Mouse (Mus musculus): ENCODE measurements around the gene Prep. TPM values are rescaled to one million over a fixed set of nuclear protein-coding genes. Genes with fewer than 3 reads are reported as not detected.

The Prep gene
- polyA plus RNA-seq, 1 experiment from 2014 or later, result 18.3 TPM

GRCm38 (mm10) chr10:45118389-45118788 lies 51.4 kb downstream of the Prep start:
- no peak overlapping the region for H3K4me3 ChIP-seq (ENCODE audit: low read depth, low read length)
- peaks cover 28% of the 10 kb centered on the region for H3K36me3 ChIP-seq (ENCODE audit: control insufficient read depth, insufficient read depth, low read length)
- 96% methylated on average over 8 of the region's 8 CpGs for WGBS
- no peaks in the 10 kb centered on the region for H3K4me1 ChIP-seq (ENCODE audit: control insufficient read depth, insufficient read depth, low read length)
- no peaks in the 10 kb centered on the region for H3K9me3 ChIP-seq (ENCODE audit: control insufficient read depth, low read length)
- no peak overlapping the region for H3K9ac ChIP-seq (replicated peaks; ENCODE audit: low read depth, low read length)
- no peaks in the 10 kb centered on the region for H3K27me3 ChIP-seq (ENCODE audit: control insufficient read depth, insufficient read depth, low read length)
- no peak for ATAC-seq (ENCODE audit: low read depth)
- H3K4me2 ChIP-seq (ENCODE audit: low read depth, low read length), result no peak overlapping the region
- H3K27ac ChIP-seq (ENCODE audit: low read depth, low read length), result no peak overlapping the region

GRCm38 (mm10) chr10:45121637-45122036 lies 54.6 kb downstream of the Prep start:
- Histone ChIP-seq H3K9ac (replicated peaks; ENCODE audit: low read depth, low read length) (no peak overlapping the region), H3K36me3 (ENCODE audit: control insufficient read depth, insufficient read depth, low read length) (peaks cover 18% of the 10 kb centered on the region)
- 94% methylated on average over 3 of the region's 3 CpGs for WGBS

DNA sequence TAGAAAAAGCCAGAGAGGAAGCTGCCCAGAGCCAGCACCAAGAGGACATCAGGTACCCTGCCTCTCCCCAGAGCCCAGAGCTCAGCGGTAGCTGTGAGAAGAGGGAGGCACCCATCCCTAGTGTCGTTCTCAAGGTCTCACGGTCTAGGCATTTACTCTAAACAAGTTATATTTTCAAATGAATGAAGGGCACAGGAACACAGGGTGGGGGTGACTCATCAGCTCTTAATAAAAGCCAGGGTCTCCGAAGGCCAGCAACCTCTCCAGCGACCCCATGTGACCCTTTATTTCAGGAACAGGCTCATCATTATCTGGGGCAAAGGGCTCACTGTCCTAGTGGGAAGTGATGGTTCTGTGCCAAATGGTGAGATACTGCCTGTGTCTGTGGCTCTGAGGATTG lies 55.5 kb downstream of the Prep start:
- Histone ChIP-seq H3K27me3 (ENCODE audit: control insufficient read depth, insufficient read depth, low read length) (no peaks in the 10 kb centered on the region), H3K4me3 (ENCODE audit: low read depth, low read length) (no peak overlapping the region), H3K27ac (ENCODE audit: low read depth, low read length) (no peak overlapping the region), H3K36me3 (ENCODE audit: control insufficient read depth, insufficient read depth, low read length) (peaks cover 16% of the 10 kb centered on the region), H3K4me1 (ENCODE audit: control insufficient read depth, insufficient read depth, low read length) (no peaks in the 10 kb centered on the region), H3K4me2 (ENCODE audit: low read depth, low read length) (no peak overlapping the region), H3K9me3 (ENCODE audit: control insufficient read depth, low read length) (no peaks in the 10 kb centered on the region), H3K9ac (replicated peaks; ENCODE audit: low read depth, low read length) (no peak overlapping the region)
- ATAC-seq (ENCODE audit: low read depth), result no peak; the same call in 1 of the 2 replicates
- 61% methylated on average over 5 of the region's 5 CpGs for WGBS

More at GRCm38 (mm10) chr10:45121637-45122036, 54.6 kb downstream of the Prep start:
- Histone ChIP-seq H3K4me1 (ENCODE audit: control insufficient read depth, insufficient read depth, low read length) (no peaks in the 10 kb centered on the region), H3K27me3 (ENCODE audit: control insufficient read depth, insufficient read depth, low read length) (no peaks in the 10 kb centered on the region), H3K27ac (ENCODE audit: low read depth, low read length) (no peak overlapping the region), H3K4me3 (ENCODE audit: low read depth, low read length) (no peak overlapping the region), H3K9me3 (ENCODE audit: control insufficient read depth, low read length) (no peaks in the 10 kb centered on the region), H3K4me2 (ENCODE audit: low read depth, low read length) (no peak overlapping the region)
- no peak for ATAC-seq (ENCODE audit: low read depth)

GRCm38 (mm10) chr10:45123011-45123410 lies 56.0 kb downstream of the Prep start:
- no peak overlapping the region for H3K27ac ChIP-seq (ENCODE audit: low read depth, low read length)
- H3K36me3 ChIP-seq (ENCODE audit: control insufficient read depth, insufficient read depth, low read length), result peaks cover 16% of the 10 kb centered on the region
- 84% methylated on average over 6 of the region's 6 CpGs for WGBS
- no peak overlapping the region for H3K4me2 ChIP-seq (ENCODE audit: low read depth, low read length)
- no peak overlapping the region for H3K9ac ChIP-seq (replicated peaks; ENCODE audit: low read depth, low read length)
- no peak overlapping the region for H3K4me3 ChIP-seq (ENCODE audit: low read depth, low read length)
- no peak for ATAC-seq (ENCODE audit: low read depth)
- H3K27me3 ChIP-seq (ENCODE audit: control insufficient read depth, insufficient read depth, low read length), result no peaks in the 10 kb centered on the region
- H3K9me3 ChIP-seq (ENCODE audit: control insufficient read depth, low read length), result no peaks in the 10 kb centered on the region
- H3K4me1 ChIP-seq (ENCODE audit: control insufficient read depth, insufficient read depth, low read length), result no peaks in the 10 kb centered on the region

DNA sequence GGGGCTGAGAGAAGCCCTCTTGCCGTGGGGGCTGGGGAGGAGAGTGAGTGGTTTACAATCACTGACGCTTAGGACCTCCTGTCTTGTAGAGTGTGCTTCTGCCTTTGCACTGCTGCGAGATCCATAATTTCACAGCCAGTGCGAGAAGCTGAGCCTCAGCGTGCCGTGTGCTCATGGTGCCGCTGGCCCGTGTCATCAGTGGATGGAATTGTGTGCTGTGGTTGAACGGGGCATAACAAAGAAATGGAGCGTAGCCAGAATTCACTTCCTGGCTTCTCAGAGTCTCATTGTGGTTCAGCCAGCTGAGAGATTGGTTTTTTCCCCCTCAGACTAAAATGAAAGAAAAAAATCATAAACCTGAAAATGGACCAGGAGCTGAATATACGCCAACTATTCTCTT lies 62.1 kb downstream of the Prep start:
- H3K9me3 ChIP-seq (ENCODE audit: control insufficient read depth, low read length), result no peaks in the 10 kb centered on the region
- H3K4me2 ChIP-seq (ENCODE audit: low read depth, low read length), result no peak overlapping the region
- peak; percentile 82; the same call in 1 of the 2 replicates for ATAC-seq (ENCODE audit: low read depth)
- H3K4me1 ChIP-seq (ENCODE audit: control insufficient read depth, insufficient read depth, low read length), result peaks cover 7% of the 10 kb centered on the region; the same call in 1 of the 2 replicates
- no peak overlapping the region for H3K4me3 ChIP-seq (ENCODE audit: low read depth, low read length)
- 47% methylated on average over 11 of the region's 11 CpGs for WGBS
- H3K9ac ChIP-seq (replicated peaks; ENCODE audit: low read depth, low read length), result no peak overlapping the region
- H3K27ac ChIP-seq (ENCODE audit: low read depth, low read length), result peak overlapping the region; percentile 64; the same call in 1 of the 2 replicates
- H3K36me3 ChIP-seq (ENCODE audit: control insufficient read depth, insufficient read depth, low read length), result peaks cover 7% of the 10 kb centered on the region; the same call in 1 of the 2 replicates
- no peaks in the 10 kb centered on the region for H3K27me3 ChIP-seq (ENCODE audit: control insufficient read depth, insufficient read depth, low read length)

DNA sequence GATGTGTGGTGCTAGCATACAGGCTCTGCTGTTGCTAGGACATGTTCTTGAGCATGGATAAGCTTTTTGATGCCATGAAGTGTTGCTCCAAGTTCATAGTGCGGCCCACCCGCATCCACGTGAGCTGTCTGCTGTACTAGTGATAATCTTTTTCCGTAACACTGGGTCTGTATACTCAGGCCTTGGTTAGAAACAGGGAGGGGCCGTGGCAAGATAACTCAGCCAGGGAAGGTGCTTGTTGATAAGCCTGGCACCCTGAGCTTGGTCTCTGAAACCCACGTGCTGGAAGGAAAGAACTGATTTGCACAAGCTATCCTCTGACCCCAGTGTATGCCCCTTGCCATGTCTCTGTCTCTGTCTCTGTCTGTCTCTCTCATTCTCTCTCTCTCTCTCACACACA lies 63.0 kb downstream of the Prep start:
- no peak overlapping the region for H3K4me2 ChIP-seq (ENCODE audit: low read depth, low read length)
- H3K36me3 ChIP-seq (ENCODE audit: control insufficient read depth, insufficient read depth, low read length), result peaks cover 7% of the 10 kb centered on the region; the same call in 1 of the 2 replicates
- no peak for ATAC-seq (ENCODE audit: low read depth)
- H3K27me3 ChIP-seq (ENCODE audit: control insufficient read depth, insufficient read depth, low read length), result no peaks in the 10 kb centered on the region
- H3K4me3 ChIP-seq (ENCODE audit: low read depth, low read length), result no peak overlapping the region
- no peak overlapping the region for H3K9ac ChIP-seq (replicated peaks; ENCODE audit: low read depth, low read length)
- H3K9me3 ChIP-seq (ENCODE audit: control insufficient read depth, low read length), result no peaks in the 10 kb centered on the region
- WGBS, result 96% methylated on average over 6 of the region's 6 CpGs
- peaks cover 7% of the 10 kb centered on the region; the same call in 1 of the 2 replicates for H3K4me1 ChIP-seq (ENCODE audit: control insufficient read depth, insufficient read depth, low read length)
- no peak overlapping the region for H3K27ac ChIP-seq (ENCODE audit: low read depth, low read length)

- WGBS, result 84% methylated on average over 4 of the region's 4 CpGs
- H3K36me3 ChIP-seq (ENCODE audit: control insufficient read depth, insufficient read depth, low read length), result 0 out of 2 replicates have a peak, but pooled peaks cover 3% of the 10 kb centered on the region
- H3K4me1 ChIP-seq (ENCODE audit: control insufficient read depth, insufficient read depth, low read length), result peaks cover 7% of the 10 kb centered on the region; the same call in 1 of the 2 replicates
- H3K9ac ChIP-seq (replicated peaks; ENCODE audit: low read depth, low read length), result no peak overlapping the region
- no peaks in the 10 kb centered on the region for H3K9me3 ChIP-seq (ENCODE audit: control insufficient read depth, low read length)
- no peak overlapping the region for H3K4me2 ChIP-seq (ENCODE audit: low read depth, low read length)
- H3K4me3 ChIP-seq (ENCODE audit: low read depth, low read length), result no peak overlapping the region
- H3K27ac ChIP-seq (ENCODE audit: low read depth, low read length), result no peak overlapping the region
- no peak for ATAC-seq (ENCODE audit: low read depth)
- H3K27me3 ChIP-seq (ENCODE audit: control insufficient read depth, insufficient read depth, low read length), result no peaks in the 10 kb centered on the region
Measured at GRCm38 (mm10) chr10:45132371-45132770, 65.4 kb downstream of the Prep start.

- H3K36me3 ChIP-seq (ENCODE audit: control insufficient read depth, insufficient read depth, low read length), result no peaks in the 10 kb centered on the region
- no peak overlapping the region for H3K9ac ChIP-seq (replicated peaks; ENCODE audit: low read depth, low read length)
- no peaks in the 10 kb centered on the region for H3K27me3 ChIP-seq (ENCODE audit: control insufficient read depth, insufficient read depth, low read length)
- WGBS, result 88% methylated on average over 7 of the region's 7 CpGs
- H3K9me3 ChIP-seq (ENCODE audit: control insufficient read depth, low read length), result no peaks in the 10 kb centered on the region
- no peak overlapping the region for H3K4me2 ChIP-seq (ENCODE audit: low read depth, low read length)
- H3K27ac ChIP-seq (ENCODE audit: low read depth, low read length), result no peak overlapping the region
- H3K4me1 ChIP-seq (ENCODE audit: control insufficient read depth, insufficient read depth, low read length), result peaks cover 17% of the 10 kb centered on the region
- ATAC-seq (ENCODE audit: low read depth), result no peak
- no peak overlapping the region for H3K4me3 ChIP-seq (ENCODE audit: low read depth, low read length)
Measured at GRCm38 (mm10) chr10:45136806-45137205, 69.8 kb downstream of the Prep start.

DNA sequence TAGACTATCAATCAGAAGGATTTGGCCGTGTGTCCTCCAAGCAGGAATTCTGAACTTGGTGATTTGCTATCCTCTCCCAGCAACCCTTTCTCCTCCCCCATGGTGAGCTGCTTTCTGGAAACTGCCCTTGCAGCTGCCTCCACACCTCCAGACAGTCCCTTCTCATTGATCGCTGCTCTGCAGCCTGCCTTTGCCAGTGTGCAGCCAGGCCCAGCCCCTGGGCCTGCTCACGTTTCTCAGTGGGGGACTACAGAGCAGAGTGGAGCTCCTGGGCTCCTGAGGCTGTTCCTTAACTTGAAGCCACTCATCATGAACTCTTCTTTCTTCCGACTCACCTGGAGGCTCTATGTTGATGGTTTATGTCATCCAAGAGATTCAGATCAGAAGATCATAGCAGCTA lies 72.9 kb downstream of the Prep start:
- Histone ChIP-seq H3K9ac (replicated peaks; ENCODE audit: low read depth, low read length) (no peak overlapping the region), H3K4me2 (ENCODE audit: low read depth, low read length) (no peak overlapping the region), H3K4me1 (ENCODE audit: control insufficient read depth, insufficient read depth, low read length) (peaks cover 17% of the 10 kb centered on the region), H3K27ac (ENCODE audit: low read depth, low read length) (peak overlapping the region; percentile 62), H3K4me3 (ENCODE audit: low read depth, low read length) (no peak overlapping the region), H3K27me3 (ENCODE audit: control insufficient read depth, insufficient read depth, low read length) (no peaks in the 10 kb centered on the region), H3K36me3 (ENCODE audit: control insufficient read depth, insufficient read depth, low read length) (no peaks in the 10 kb centered on the region), H3K9me3 (ENCODE audit: control insufficient read depth, low read length) (no peaks in the 10 kb centered on the region)
- peak; percentile 53 for ATAC-seq (ENCODE audit: low read depth)
- 35% methylated on average over 4 of the region's 4 CpGs for WGBS
